Mouse (Mus musculus) layer of hippocampus, adult 18-20 months (tissue): ENCODE data around the gene Ankrd17. TPM values are rescaled to one million over a fixed set of nuclear protein-coding genes. Genes with fewer than 3 reads are reported as not detected.
"Not testable (repeated sequence)": the region's sequence is repeated elsewhere in the genome, so short reads cannot be mapped to it uniquely, and the experiment has no call there.

Source experiments
- DNase-seq, 2 experiments: peaks; one replicate each; pipeline ENCODE4 v3.0.0; 2022; ENCODE audit warnings: low spot score in 2 of 2
- total RNA-seq, 2 experiments: library from RNA; stranded (reverse); gene quantifications; 2 replicates each; pipeline ENCODE4 v1.2.3; 2021

Ankrd17 gene
- total RNA-seq, 2 experiments from 2014 or later, result 106 to 108 TPM

GRCm38 (mm10) chr5:90338177-90339091 lies 27.9 kb downstream of the Ankrd17 start:
- no peak for DNase-seq

GRCm38 (mm10) chr5:90332478-90332877 lies 33.9 kb downstream of the Ankrd17 start:
- no peak for DNase-seq

GRCm38 (mm10) chr5:90331071-90331470 lies 35.3 kb downstream of the Ankrd17 start:
- no peak for DNase-seq

- DNase-seq, result no peak
These were observed 68.0 kb downstream of the Ankrd17 start for GRCm38 (mm10) chr5:90298396-90298795.

GRCm38 (mm10) chr5:90289887-90290286 lies 76.5 kb downstream of the Ankrd17 start:
- peak in 1 of 2 experiments; percentile 50 for DNase-seq

GRCm38 (mm10) chr5:90286559-90286958 lies 79.8 kb downstream of the Ankrd17 start:
- DNase-seq, result peak in 1 of 2 experiments; percentile 21

GRCm38 (mm10) chr5:90280061-90280460 lies 86.3 kb downstream of the Ankrd17 start:
- no peak for DNase-seq

GRCm38 (mm10) chr5:90279418-90279817 lies 87.0 kb downstream of the Ankrd17 start:
- no peak for DNase-seq

GRCm38 (mm10) chr5:90277443-90277842 lies 88.9 kb downstream of the Ankrd17 start:
- DNase-seq, result no peak

GRCm38 (mm10) chr5:90274806-90275205 lies 91.6 kb downstream of the Ankrd17 start:
- no peak for DNase-seq

GRCm38 (mm10) chr5:90262230-90262629 lies 104.1 kb downstream of the Ankrd17 start:
- DNase-seq, result not testable (repeated sequence)

GRCm38 (mm10) chr5:90257023-90257422 lies 109.4 kb downstream of the Ankrd17 start:
- no peak for DNase-seq

GRCm38 (mm10) chr5:90247503-90247902 lies 118.9 kb downstream of the Ankrd17 start:
- DNase-seq, result no peak

GRCm38 (mm10) chr5:90246987-90247386 lies 119.4 kb downstream of the Ankrd17 start:
- DNase-seq, result no peak

- no peak for DNase-seq
These were observed 119.8 kb downstream of the Ankrd17 start for GRCm38 (mm10) chr5:90246567-90246966.

GRCm38 (mm10) chr5:90245416-90245815 lies 121.0 kb downstream of the Ankrd17 start:
- no peak for DNase-seq

- DNase-seq, result no peak
These were observed 131.2 kb downstream of the Ankrd17 start for GRCm38 (mm10) chr5:90235217-90235616.

- DNase-seq, result peak; percentile 28 to 55
These were observed 133.1 kb downstream of the Ankrd17 start for GRCm38 (mm10) chr5:90233305-90233704.

- DNase-seq, result no peak
These were observed 136.6 kb downstream of the Ankrd17 start for GRCm38 (mm10) chr5:90229760-90230159.

GRCm38 (mm10) chr5:90226696-90227095 lies 139.7 kb downstream of the Ankrd17 start:
- no peak for DNase-seq

GRCm38 (mm10) chr5:90224730-90225129 lies 141.6 kb downstream of the Ankrd17 start:
- no peak for DNase-seq

- peak; percentile 99 for DNase-seq
These were observed 142.6 kb downstream of the Ankrd17 start, which contains the start of gene Cox18 for GRCm38 (mm10) chr5:90223534-90224381. Cox18 (minus strand) TSS chr5:90224001.
